Comparison of ENCODE assay signal across 8 mouse cellular contexts in genomic region chrX:59566826-59567694, GRCm38 (mm10). TPM values are rescaled to one million over a fixed set of nuclear protein-coding genes. Genes with fewer than 3 reads are reported as not detected.
A peak's percentile ranks its signal among the peaks of the same experiment; 100 is the strongest.
DNase-seq lines count a peak whose midpoint lies in the region; ATAC-seq and TF ChIP-seq lines count a peak whose summit lies in the region.

No protein-coding gene starts in this region.

- TF ChIP-seq CTCF in brain, embryonic 14.5 days (IDR thresholded peaks at IDR 0.05; ENCODE audit: borderline replicate concordance, extremely low read depth, insufficient read depth, insufficient read length): no peak

- H3K4me1 ChIP-seq in forebrain, embryonic 12.5 days: no peaks in the 10 kb centered on the region
- H3K4me1 ChIP-seq in hindbrain, embryonic 14.5 days (replicated peaks; ENCODE audit: control insufficient read depth, insufficient read depth, low read length): no peaks in the 10 kb centered on the region
- no peaks in the 10 kb centered on the region for H3K4me1 ChIP-seq in limb, embryonic 11.5 days (ENCODE audit: control insufficient read depth, insufficient read depth, low read length)
- H3K4me1 ChIP-seq in midbrain, embryonic 15.5 days: peaks cover 4% of the 10 kb centered on the region; the same call in 1 of the 2 replicates
- no peaks in the 10 kb centered on the region for H3K4me1 ChIP-seq in stomach, embryonic 14.5 days (ENCODE audit: control insufficient read depth, insufficient read depth, low read length)

- WGBS in forebrain, embryonic 12.5 days: 28% methylated on average over 47 of the region's 75 CpGs
- 16% methylated on average over 64 of the region's 75 CpGs for WGBS in hindbrain, embryonic 14.5 days
- 22% methylated on average over 68 of the region's 75 CpGs for WGBS in limb, embryonic 11.5 days
- WGBS in midbrain, embryonic 15.5 days: 31% methylated on average over 68 of the region's 75 CpGs
- WGBS in stomach, embryonic 14.5 days: 18% methylated on average over 59 of the region's 75 CpGs

- H3K9ac ChIP-seq in forebrain, embryonic 12.5 days: peak overlapping the region; percentile 67
- peak overlapping the region; percentile 74 for H3K9ac ChIP-seq in hindbrain, embryonic 14.5 days
- H3K9ac ChIP-seq in limb, embryonic 11.5 days (ENCODE audit: low read length): peak overlapping the region; percentile 58
- H3K9ac ChIP-seq in midbrain, embryonic 15.5 days: peak overlapping the region; percentile 61
- H3K9ac ChIP-seq in stomach, embryonic 14.5 days (replicated peaks; ENCODE audit: low read depth, low read length): no peak overlapping the region; the same call in 1 of the 2 replicates

- 0 out of 2 replicates have a peak, but pooled peaks cover 8% of the 10 kb centered on the region for H3K27me3 ChIP-seq in forebrain, embryonic 12.5 days
- H3K27me3 ChIP-seq in hindbrain, embryonic 14.5 days (ENCODE audit: control insufficient read depth, insufficient read depth, low read length): no peaks in the 10 kb centered on the region
- H3K27me3 ChIP-seq in limb, embryonic 11.5 days (ENCODE audit: control insufficient read depth, insufficient read depth, low read length): no peaks in the 10 kb centered on the region; the same call in 1 of the 2 replicates
- H3K27me3 ChIP-seq in midbrain, embryonic 15.5 days (replicated peaks): no peaks in the 10 kb centered on the region
- H3K27me3 ChIP-seq in stomach, embryonic 14.5 days (ENCODE audit: control insufficient read depth, insufficient read depth, low read length): no peaks in the 10 kb centered on the region; the same call in 1 of the 2 replicates

- peak; percentile 6; the same call in 1 of the 2 replicates for TF ChIP-seq POLR2A in brain, embryonic 14.5 days (IDR thresholded peaks at IDR 0.05; ENCODE audit: borderline replicate concordance, extremely low read depth, insufficient read depth, insufficient read length, poor library complexity, severe bottlenecking)

- H3K4me2 ChIP-seq in forebrain, embryonic 12.5 days: peak overlapping the region; percentile 60
- peak overlapping the region; percentile 62 for H3K4me2 ChIP-seq in hindbrain, embryonic 14.5 days (replicated peaks)
- peak overlapping the region; percentile 64 for H3K4me2 ChIP-seq in limb, embryonic 11.5 days (ENCODE audit: low read depth, severe bottlenecking)
- peak overlapping the region; percentile 61 for H3K4me2 ChIP-seq in midbrain, embryonic 15.5 days
- H3K4me2 ChIP-seq in stomach, embryonic 14.5 days (replicated peaks; ENCODE audit: low read depth, low read length): peak overlapping the region; percentile 65

- peak overlapping the region; percentile 73 for H3K27ac ChIP-seq in forebrain, embryonic 12.5 days
- peak overlapping the region; percentile 82 for H3K27ac ChIP-seq in hindbrain, embryonic 14.5 days
- H3K27ac ChIP-seq in limb, embryonic 11.5 days (replicated peaks; ENCODE audit: low read depth, low read length): no peak overlapping the region; the same call in 1 of the 2 replicates
- H3K27ac ChIP-seq in midbrain, embryonic 15.5 days: peak overlapping the region; percentile 85
- H3K27ac ChIP-seq in stomach, embryonic 14.5 days (ENCODE audit: low read length): no peak overlapping the region

- ATAC-seq in forebrain, embryonic 12.5 days (ENCODE audit: low FRiP score): peak; percentile 78
- peak; percentile 64 for ATAC-seq in hindbrain, embryonic 14.5 days (ENCODE audit: low FRiP score)
- ATAC-seq in limb, embryonic 11.5 days (ENCODE audit: insufficient number of reproducible peaks, low FRiP score, low TSS enrichment, low read depth): peak; percentile 77
- ATAC-seq in midbrain, embryonic 15.5 days (replicated peaks): peak; percentile 76
- peak; percentile 57 for ATAC-seq in stomach, embryonic 14.5 days (ENCODE audit: insufficient number of reproducible peaks, insufficient read depth, low FRiP score, low read depth)

- H3K36me3 ChIP-seq in forebrain, embryonic 12.5 days (replicated peaks): no peaks in the 10 kb centered on the region
- no peaks in the 10 kb centered on the region for H3K36me3 ChIP-seq in hindbrain, embryonic 14.5 days (replicated peaks; ENCODE audit: control insufficient read depth, insufficient read depth)
- H3K36me3 ChIP-seq in limb, embryonic 11.5 days (ENCODE audit: control insufficient read depth, insufficient read depth, low read length): no peaks in the 10 kb centered on the region
- no peaks in the 10 kb centered on the region for H3K36me3 ChIP-seq in midbrain, embryonic 15.5 days (replicated peaks)
- H3K36me3 ChIP-seq in stomach, embryonic 14.5 days (ENCODE audit: control insufficient read depth, insufficient read depth, low read length): no peaks in the 10 kb centered on the region

- H3K4me3 ChIP-seq in forebrain, embryonic 12.5 days (replicated peaks): peak overlapping the region; percentile 54
- H3K4me3 ChIP-seq in hindbrain, embryonic 14.5 days (replicated peaks; ENCODE audit: low read length): peak overlapping the region; percentile 54
- peak overlapping the region; percentile 35 for H3K4me3 ChIP-seq in limb, embryonic 11.5 days (ENCODE audit: low read depth, low read length)
- peak overlapping the region; percentile 56 for H3K4me3 ChIP-seq in midbrain, embryonic 15.5 days
- H3K4me3 ChIP-seq in stomach, embryonic 14.5 days (ENCODE audit: low read depth, low read length): peak overlapping the region; percentile 34

- H3K9me3 ChIP-seq in forebrain, embryonic 12.5 days: no peaks in the 10 kb centered on the region
- no peaks in the 10 kb centered on the region for H3K9me3 ChIP-seq in hindbrain, embryonic 14.5 days (ENCODE audit: control insufficient read depth, low read length)
- no peaks in the 10 kb centered on the region for H3K9me3 ChIP-seq in limb, embryonic 11.5 days (ENCODE audit: control insufficient read depth, low read length)
- H3K9me3 ChIP-seq in midbrain, embryonic 15.5 days: no peaks in the 10 kb centered on the region
- no peaks in the 10 kb centered on the region for H3K9me3 ChIP-seq in stomach, embryonic 14.5 days (ENCODE audit: control insufficient read depth, low read depth, low read length)

- peak; percentile 4 for DNase-seq in kidney, adult 18-20 months
- DNase-seq in kidney, adult 11 months: no peak
- DNase-seq in brain, embryonic 14.5 days (ENCODE audit: low read depth): peak; percentile 65
- DNase-seq in hindbrain, embryonic 14.5 days (ENCODE audit: low spot score): peak; percentile 32
- peak; percentile 61 for DNase-seq in limb, embryonic 11.5 days (ENCODE audit: low spot score)

RNA-seq across cellular contexts. Expression of gene Fgf13, which starts 0.8 kb away (rescaled TPM):
- 84.7 and 126 TPM in 2 replicates for polyA plus RNA-seq in brain, embryonic 14.5 days (2012; rRNA removed)
- 55.0 and 63.6 TPM in 2 replicates for polyA plus RNA-seq in forebrain, embryonic 12.5 days (2016; fragmentation: Nextera tagmentation; extraction: Ambion mirVana)
- polyA plus RNA-seq in hindbrain, embryonic 14.5 days (2014; fragmentation: Nextera tagmentation; extraction: Ambion mirVana): 146 and 182 TPM in 2 replicates
- polyA plus RNA-seq in limb, embryonic 11.5 days (2014; fragmentation: Nextera tagmentation; extraction: Ambion mirVana): 10.5 and 10.8 TPM in 2 replicates
- polyA plus RNA-seq in midbrain, embryonic 15.5 days (2015; fragmentation: Nextera tagmentation; extraction: Ambion mirVana): 151 and 168 TPM in 2 replicates
- 18.7 and 22.0 TPM in 2 replicates for polyA plus RNA-seq in stomach, embryonic 14.5 days (2014; fragmentation: Nextera tagmentation; extraction: Ambion mirVana)

Comparison
In these comparisons a context has a peak if more than half of its experiments do, and no peak if none do; other contexts are left out.
1. H3K27ac ChIP-seq: peak in forebrain, embryonic 12.5 days (single experiment), hindbrain, embryonic 14.5 days (single experiment) and midbrain, embryonic 15.5 days (single experiment); none in limb, embryonic 11.5 days (single experiment) and stomach, embryonic 14.5 days (single experiment).
2. Peak in every context shown above with its lines, with median percentiles within 50 percentile points of each other: ATAC-seq, H3K4me2 ChIP-seq and H3K4me3 ChIP-seq.